Comparison of ENCODE assay signal across 8 mouse cellular contexts in genomic region chr10:81642648-81643448, GRCm38 (mm10). TPM values are rescaled to one million over a fixed set of nuclear protein-coding genes. Genes with fewer than 3 reads are reported as not detected.
DNase-seq lines count a peak whose midpoint lies in the region; ATAC-seq and TF ChIP-seq lines count a peak whose summit lies in the region.

No protein-coding gene starts in this region.

- peak overlapping the region; percentile 55 for H3K4me3 ChIP-seq in kidney, postnatal 0 days (replicated peaks; ENCODE audit: low read depth, low read length)
- peak overlapping the region; percentile 86 for H3K4me3 ChIP-seq in forebrain, embryonic 16.5 days (replicated peaks; ENCODE audit: low read length)
- peak overlapping the region; percentile 62 for H3K4me3 ChIP-seq in macrophage (ENCODE audit: inconsistent target)

- peak; percentile 59 for ATAC-seq in kidney, postnatal 0 days (replicated peaks; ENCODE audit: low FRiP score, low read depth)
- ATAC-seq in forebrain, embryonic 16.5 days = no peak
- ATAC-seq in erythroid progenitor cell, adult 5-6 weeks (replicated peaks; ENCODE audit: low FRiP score, poor library complexity, severe bottlenecking) = no peak

- peak; percentile 35 for DNase-seq in kidney, postnatal 0 days (ENCODE audit: low spot score)
- no peak for DNase-seq in kidney, adult 9 months
- DNase-seq in R1 (ENCODE audit: low read depth, low spot score) = peak; percentile 51
- no peak for DNase-seq in adrenal gland, adult 8-10 months
- DNase-seq in left cerebral cortex, postnatal 14 days (ENCODE audit: low spot score in 2 of 2) = no peak

- peak overlapping the region; percentile 88 for H3K9ac ChIP-seq in kidney, postnatal 0 days (ENCODE audit: low read depth, low read length)
- peak overlapping the region; percentile 99 for H3K9ac ChIP-seq in forebrain, embryonic 16.5 days (replicated peaks; ENCODE audit: low read depth, low read length)

- H3K27ac ChIP-seq in kidney, postnatal 0 days = peak overlapping the region; percentile 93
- H3K27ac ChIP-seq in forebrain, embryonic 16.5 days (ENCODE audit: low read length) = peak overlapping the region; percentile 94
- peak overlapping the region; percentile 58 for H3K27ac ChIP-seq in macrophage

- no peaks in the 10 kb centered on the region for H3K9me3 ChIP-seq in kidney, postnatal 0 days (replicated peaks; ENCODE audit: low read length)
- H3K9me3 ChIP-seq in forebrain, embryonic 16.5 days (ENCODE audit: control insufficient read depth, low read length) = no peaks in the 10 kb centered on the region

- peaks cover 14% of the 10 kb centered on the region; the same call in 1 of the 2 replicates for H3K4me1 ChIP-seq in kidney, postnatal 0 days (replicated peaks; ENCODE audit: insufficient read depth, low read length)
- H3K4me1 ChIP-seq in forebrain, embryonic 16.5 days (replicated peaks; ENCODE audit: control insufficient read depth, insufficient read depth, low read length) = peaks cover 25% of the 10 kb centered on the region

- TF ChIP-seq CTCF in kidney, postnatal 0 days (IDR thresholded peaks at IDR 0.05; ENCODE audit: low read depth) = no peak

- H3K79me2 ChIP-seq in macrophage (ENCODE audit: inconsistent target) = no peaks in the 10 kb centered on the region

- intact Hi-C loops in left cerebral cortex, postnatal 14 days (cut with DNase I) = no loop called here

- no peaks in the 10 kb centered on the region for H3K36me3 ChIP-seq in kidney, postnatal 0 days (ENCODE audit: insufficient read depth, low read length)
- H3K36me3 ChIP-seq in forebrain, embryonic 16.5 days (ENCODE audit: control insufficient read depth, insufficient read depth) = no peaks in the 10 kb centered on the region
- H3K36me3 ChIP-seq in macrophage (ENCODE audit: inconsistent target) = no peaks in the 10 kb centered on the region

- H3K27me3 ChIP-seq in kidney, postnatal 0 days (ENCODE audit: insufficient read depth, low read length) = no peaks in the 10 kb centered on the region
- H3K27me3 ChIP-seq in forebrain, embryonic 16.5 days (replicated peaks; ENCODE audit: control insufficient read depth, insufficient read depth, low read length) = no peaks in the 10 kb centered on the region

- 16% methylated on average over 24 of the region's 24 CpGs for whole genome bisulfite sequencing in kidney, postnatal 0 days
- WGBS in forebrain, embryonic 16.5 days = 18% methylated on average over 24 of the region's 24 CpGs
- 26% methylated on average over 19 of the region's 24 CpGs for WGBS in macrophage (ENCODE audit: missing documents)

- peak overlapping the region; percentile 68 for H3K4me2 ChIP-seq in kidney, postnatal 0 days (ENCODE audit: low read length)
- peak overlapping the region; percentile 98 for H3K4me2 ChIP-seq in forebrain, embryonic 16.5 days (ENCODE audit: low read length)

RNA-seq across cellular contexts. Expression of gene Gm10778, which starts 6.0 kb away (rescaled TPM):
- polyA plus RNA-seq in kidney, postnatal 0 days (2015; fragmentation: Nextera tagmentation; extraction: Ambion mirVana) = 4.0 TPM in 2 replicates
- 6.6 and 6.9 TPM in 2 replicates for polyA plus RNA-seq in forebrain, embryonic 16.5 days (2015; fragmentation: Nextera tagmentation; extraction: Ambion mirVana)
- 1 to 10 TPM in 25 of 26 experiments, not detected in 1; 1.1 to 6.5 (median 2.4) TPM for total RNA-seq in macrophage (2018; cell fraction: chromatin; rRNA removed)
- total RNA-seq in macrophage (2018; cell fraction: cytosol; rRNA removed) = 1 to 10 TPM in 19 of 26 experiments, under 1 TPM in 7; 0.62 to 3.2 (median 1.9) TPM
- 1 to 10 TPM in 21 of 26 experiments, under 1 TPM in 2, not detected in 3; 0.82 to 7.4 (median 2.0) TPM for total RNA-seq in macrophage (2018; cell fraction: nucleus; rRNA removed)
- 2.2 to 2.9 TPM (median 2.6 TPM) in 3 replicates for polyA plus RNA-seq in macrophage (2018)
- 1 to 10 TPM; 1.4 to 4.1 (median 3.7) TPM for total RNA-seq in adrenal gland, adult 8-10 months (2022)
- total RNA-seq in erythroid progenitor cell, adult 5-6 weeks (2015; ENCODE audit: low replicate concordance) = not detected in 2 replicates
- 3.0 TPM in 1 of 2 replicates, not detected in the other for total RNA-seq in erythroid progenitor cell, adult 5-6 weeks (2017; ENCODE audit: low replicate concordance)
- 1 to 10 TPM; 4.8 TPM for total RNA-seq in left cerebral cortex, postnatal 14 days (2021)

RNA-seq across cellular contexts. Expression of gene Ankrd24, which starts 14.5 kb away (rescaled TPM):
- polyA plus RNA-seq in kidney, postnatal 0 days (2015; fragmentation: Nextera tagmentation; extraction: Ambion mirVana) = 10.2 and 10.7 TPM in 2 replicates
- 13.8 and 16.5 TPM in 2 replicates for polyA plus RNA-seq in forebrain, embryonic 16.5 days (2015; fragmentation: Nextera tagmentation; extraction: Ambion mirVana)
- total RNA-seq in macrophage (2018; cell fraction: chromatin; rRNA removed) = 100 to 1,000 TPM in 5 of 26 experiments, 10 to 100 TPM in 21; 32.6 to 180 (median 71.2) TPM
- 10 to 100 TPM in 3 of 26 experiments, 1 to 10 TPM in 23; 5.2 to 12.7 (median 8.3) TPM for total RNA-seq in macrophage (2018; cell fraction: cytosol; rRNA removed)
- 10 to 100 TPM; 21.8 to 89.8 (median 39.3) TPM for total RNA-seq in macrophage (2018; cell fraction: nucleus; rRNA removed)
- polyA plus RNA-seq in macrophage (2018) = 10.3 to 12.0 TPM (median 11.5 TPM) in 3 replicates
- total RNA-seq in adrenal gland, adult 8-10 months (2022) = 10 to 100 TPM; 24.6 to 58.2 (median 46.7) TPM
- not detected in 2 replicates for total RNA-seq in erythroid progenitor cell, adult 5-6 weeks (2015; ENCODE audit: low replicate concordance)
- total RNA-seq in erythroid progenitor cell, adult 5-6 weeks (2017; ENCODE audit: low replicate concordance) = not detected in 2 replicates
- total RNA-seq in left cerebral cortex, postnatal 14 days (2021) = 10 to 100 TPM; 31.9 to 34.5 TPM

RNA-seq across cellular contexts. Expression of gene Sirt6, which starts 15.3 kb away (rescaled TPM):
- 27.0 and 27.5 TPM in 2 replicates for polyA plus RNA-seq in kidney, postnatal 0 days (2015; fragmentation: Nextera tagmentation; extraction: Ambion mirVana)
- 51.4 and 55.1 TPM in 2 replicates for polyA plus RNA-seq in forebrain, embryonic 16.5 days (2015; fragmentation: Nextera tagmentation; extraction: Ambion mirVana)
- 10 to 100 TPM; 24.7 to 95.8 (median 67.9) TPM for total RNA-seq in macrophage (2018; cell fraction: chromatin; rRNA removed)
- total RNA-seq in macrophage (2018; cell fraction: cytosol; rRNA removed) = 10 to 100 TPM in 19 of 26 experiments, 1 to 10 TPM in 7; 5.3 to 23.0 (median 14.7) TPM
- 10 to 100 TPM; 15.7 to 72.4 (median 41.0) TPM for total RNA-seq in macrophage (2018; cell fraction: nucleus; rRNA removed)
- polyA plus RNA-seq in macrophage (2018) = 7.3 to 9.1 TPM (median 8.1 TPM) in 3 replicates
- total RNA-seq in adrenal gland, adult 8-10 months (2022) = 10 to 100 TPM; 14.7 to 34.5 (median 26.5) TPM
- 5.4 and 7.2 TPM in 2 replicates for total RNA-seq in erythroid progenitor cell, adult 5-6 weeks (2015; ENCODE audit: low replicate concordance)
- 0.23 and 1.3 TPM in 2 replicates for total RNA-seq in erythroid progenitor cell, adult 5-6 weeks (2017; ENCODE audit: low replicate concordance)
- 10 to 100 TPM; 23.6 to 25.1 TPM for total RNA-seq in left cerebral cortex, postnatal 14 days (2021)

RNA-seq across cellular contexts. Expression of gene BC025920, which starts 36.8 kb away (rescaled TPM):
- polyA plus RNA-seq in kidney, postnatal 0 days (2015; fragmentation: Nextera tagmentation; extraction: Ambion mirVana) = 0.33 and 0.37 TPM in 2 replicates
- polyA plus RNA-seq in forebrain, embryonic 16.5 days (2015; fragmentation: Nextera tagmentation; extraction: Ambion mirVana) = 2.7 and 3.4 TPM in 2 replicates
- 1 to 10 TPM in 17 of 26 experiments, under 1 TPM in 8, not detected in 1; 0.37 to 5.0 (median 1.4) TPM for total RNA-seq in macrophage (2018; cell fraction: chromatin; rRNA removed)
- total RNA-seq in macrophage (2018; cell fraction: cytosol; rRNA removed) = under 1 TPM; 0.07 to 0.78 (median 0.29) TPM
- total RNA-seq in macrophage (2018; cell fraction: nucleus; rRNA removed) = 1 to 10 TPM in 20 of 26 experiments, under 1 TPM in 6; 0.31 to 4.6 (median 1.9) TPM
- polyA plus RNA-seq in macrophage (2018) = 0.30 to 0.55 TPM (median 0.40 TPM) in 3 replicates
- 1 to 10 TPM; 1.2 to 1.7 (median 1.3) TPM for total RNA-seq in adrenal gland, adult 8-10 months (2022)
- 2.2 TPM in 1 of 2 replicates, not detected in the other for total RNA-seq in erythroid progenitor cell, adult 5-6 weeks (2015; ENCODE audit: low replicate concordance)
- 1.7 and 2.4 TPM in 2 replicates for total RNA-seq in erythroid progenitor cell, adult 5-6 weeks (2017; ENCODE audit: low replicate concordance)
- total RNA-seq in left cerebral cortex, postnatal 14 days (2021) = 1 to 10 TPM; 1.9 to 2.2 TPM

RNA-seq across cellular contexts. Expression of gene Tle6, which starts 42.0 kb away (rescaled TPM):
- 7.3 and 9.4 TPM in 2 replicates for polyA plus RNA-seq in kidney, postnatal 0 days (2015; fragmentation: Nextera tagmentation; extraction: Ambion mirVana)
- polyA plus RNA-seq in forebrain, embryonic 16.5 days (2015; fragmentation: Nextera tagmentation; extraction: Ambion mirVana) = 3.5 and 3.7 TPM in 2 replicates
- 10 to 100 TPM in 23 of 26 experiments, 1 to 10 TPM in 3; 5.0 to 74.3 (median 29.9) TPM for total RNA-seq in macrophage (2018; cell fraction: chromatin; rRNA removed)
- 10 to 100 TPM in 18 of 26 experiments, 1 to 10 TPM in 8; 6.2 to 16.4 (median 11.2) TPM for total RNA-seq in macrophage (2018; cell fraction: cytosol; rRNA removed)
- 10 to 100 TPM in 21 of 26 experiments, 1 to 10 TPM in 5; 5.3 to 51.3 (median 15.2) TPM for total RNA-seq in macrophage (2018; cell fraction: nucleus; rRNA removed)
- polyA plus RNA-seq in macrophage (2018) = 9.8 to 17.4 TPM (median 16.7 TPM) in 3 replicates
- 100 to 1,000 TPM in 2 of 4 experiments, 10 to 100 TPM in 2; 32.2 to 138 (median 85.6) TPM for total RNA-seq in adrenal gland, adult 8-10 months (2022)
- not detected in 2 replicates for total RNA-seq in erythroid progenitor cell, adult 5-6 weeks (2015; ENCODE audit: low replicate concordance)
- total RNA-seq in erythroid progenitor cell, adult 5-6 weeks (2017; ENCODE audit: low replicate concordance) = 4.1 TPM in 1 of 2 replicates, not detected in the other
- 1 to 10 TPM; 1.3 to 2.7 TPM for total RNA-seq in left cerebral cortex, postnatal 14 days (2021)

Comparison
In these comparisons a context has a peak if more than half of its experiments do, and no peak if none do; other contexts are left out.
1. DNase-seq: peak in kidney, postnatal 0 days (single experiment) and R1 (single experiment); none in kidney, adult 9 months (single experiment), adrenal gland, adult 8-10 months (single experiment) and left cerebral cortex, postnatal 14 days (0 of 2).
2. RNA of gene Ankrd24, which starts 14.5 kb away (total RNA-seq): 24.6 to 58.2 TPM in adrenal gland, adult 8-10 months and 31.9 to 34.5 TPM in left cerebral cortex, postnatal 14 days; not detected in erythroid progenitor cell, adult 5-6 weeks; every median in the first group is over 10 times any median in the second.
3. Peak in every context shown above with its lines, with median percentiles within 50 percentile points of each other: H3K27ac ChIP-seq and H3K4me3 ChIP-seq.